Mouse (Mus musculus): Measurements from ENCODE around the gene 9330182L06Rik.

GRCm38 (mm10) chr5:9497235-9497634 lies 231.3 kb downstream of the 9330182L06Rik start:
- TF ChIP-seq CTCF (conservative IDR thresholded peaks at IDR 0.05; ENCODE audit: insufficient read depth, insufficient read length, low read depth, low read length), result no peak
- no peak for TF ChIP-seq POLR2A (IDR thresholded peaks at IDR 0.05; ENCODE audit: low read depth, low read length)

All from kidney, adult 2 months (tissue).